Mouse (Mus musculus) monocyte, adult 5-6 weeks (primary cell): ENCODE results near the gene Tfeb. TPM values are rescaled to one million over a fixed set of nuclear protein-coding genes. Genes with fewer than 3 reads are reported as not detected.

Source experiments
- ATAC-seq: fragments of 153-309, 156-312 bp; replicated peaks from 2 replicates; pipeline ENCODE4 v1.8.0; 2017; ENCODE audit warnings: mild to moderate bottlenecking; ENCODE audit not compliant: low TSS enrichment, insufficient number of reproducible peaks, severe bottlenecking, poor library complexity, low FRiP score
- total RNA-seq: library from RNA; stranded (forward); fragments of 200-1000, 200-491, 200-594 nt; gene quantifications from 3 replicates; pipeline ENCODE4 v1.2.3, GENCODE M21; 2017

Gene Tfeb
- total RNA-seq, 1 experiment from 2014 or later = 91.9 TPM

GRCm38 (mm10) chr17:47805047-47805835 is 68.4 kb downstream of the Tfeb start:
- ATAC-seq = no peak

GRCm38 (mm10) chr17:47806230-47806629 is 69.4 kb downstream of the Tfeb start:
- ATAC-seq = no peak

- no peak for ATAC-seq
Measured at GRCm38 (mm10) chr17:47811265-47811800, 74.5 kb downstream of the Tfeb start.

- no peak for ATAC-seq
Measured at GRCm38 (mm10) chr17:47812200-47812599, 75.4 kb downstream of the Tfeb start.

GRCm38 (mm10) chr17:47813616-47814015 is 76.8 kb downstream of the Tfeb start:
- no peak for ATAC-seq

- no peak for ATAC-seq
Measured at GRCm38 (mm10) chr17:47814496-47814895, 77.7 kb downstream of the Tfeb start.

GRCm38 (mm10) chr17:47815446-47815845 is 78.6 kb downstream of the Tfeb start:
- ATAC-seq = no peak

- ATAC-seq = no peak
Measured at GRCm38 (mm10) chr17:47818038-47818725, 81.4 kb downstream of the Tfeb start.

- no peak for ATAC-seq
Measured at GRCm38 (mm10) chr17:47821339-47821738, 84.5 kb downstream of the Tfeb start.

- no peak for ATAC-seq
Measured at GRCm38 (mm10) chr17:47831161-47831560, 94.3 kb downstream of the Tfeb start.

- no peak for ATAC-seq
Measured at GRCm38 (mm10) chr17:47831772-47832171, 94.9 kb downstream of the Tfeb start.

- no peak for ATAC-seq
Measured at GRCm38 (mm10) chr17:47832501-47833028, 95.7 kb downstream of the Tfeb start.

GRCm38 (mm10) chr17:47833029-47833627 is 96.3 kb downstream of the Tfeb start:
- ATAC-seq = no peak

- ATAC-seq = no peak
Measured at GRCm38 (mm10) chr17:47833628-47834481, 97.0 kb downstream of the Tfeb start.

- no peak for ATAC-seq
Measured at GRCm38 (mm10) chr17:47834482-47834767, 97.6 kb downstream of the Tfeb start, which contains the start of gene Mdfi. Gene Mdfi (minus strand): TSS chr17:47834691.

- no peak for ATAC-seq
Measured at GRCm38 (mm10) chr17:47837808-47838207, 101.0 kb downstream of the Tfeb start.

GRCm38 (mm10) chr17:47841521-47841920 is 104.7 kb downstream of the Tfeb start:
- ATAC-seq = no peak
